Mouse (Mus musculus) forebrain, embryonic 15.5 days (tissue): ENCODE measurements around the gene Fam177a. TPM values are rescaled to one million over a fixed set of nuclear protein-coding genes. Genes with fewer than 3 reads are reported as not detected.
A peak's percentile ranks its signal among the peaks of the same experiment; 100 is the strongest.
"Not testable (repeated sequence)": the region's sequence is repeated elsewhere in the genome, so short reads cannot be mapped to it uniquely, and the experiment has no call there.

Experiments used
- ATAC-seq: fragments of 200-750 bp; cut with Nextera tagmentation; replicated peaks from 2 replicates; pipeline ENCODE4 v1.8.0; 2017; ENCODE audit warnings: mild to moderate bottlenecking, moderate TSS enrichment, moderate library complexity
- H3K27ac ChIP-seq: fragments of 300-500 bp; sonication (generic); replicated peaks from 2 replicates; pipeline ENCODE4 v1.5.1; 2015; ENCODE audit warnings: mild to moderate bottlenecking, inconsistent platforms
- H3K27me3 ChIP-seq: fragments of 300-500 bp; sonication (generic); 2 replicates; pipeline ENCODE4 v1.6.1; 2015; ENCODE audit warnings: inconsistent platforms
- H3K36me3 ChIP-seq: fragments of 300-500 bp; sonication (generic); 2 replicates; pipeline ENCODE4 v1.6.1; 2015; ENCODE audit warnings: mild to moderate bottlenecking, inconsistent platforms
- H3K4me1 ChIP-seq: fragments of 300-500 bp; sonication (generic); 2 replicates; pipeline ENCODE4 v1.6.1; 2015; ENCODE audit warnings: inconsistent platforms
- H3K4me2 ChIP-seq: fragments of 300-500 bp; sonication (generic); replicated peaks from 2 replicates; pipeline ENCODE4 v1.6.1; 2015; ENCODE audit warnings: mild to moderate bottlenecking, inconsistent platforms
- H3K4me3 ChIP-seq: fragments of 300-500 bp; sonication (generic); 2 replicates; pipeline ENCODE4 v1.5.1; 2015; ENCODE audit warnings: mild to moderate bottlenecking, inconsistent platforms
- H3K9ac ChIP-seq: fragments of 300-500 bp; sonication (generic); replicated peaks from 2 replicates; pipeline ENCODE4 v1.6.1; 2015; ENCODE audit warnings: mild to moderate bottlenecking, inconsistent platforms
- H3K9me3 ChIP-seq: fragments of 300-500 bp; sonication (generic); 2 replicates; pipeline ENCODE4 v1.6.1; 2016; ENCODE audit warnings: inconsistent platforms
- WGBS: fragments of 180-500 bp; shearing (Covaris S2); methylation state at CpG from one replicate; pipeline ENCODE4 v1.1.7; 2015; ENCODE audit warnings: mixed read lengths; 5-methylcytosine and 5-hydroxymethylcytosine counted together
- polyA plus RNA-seq: library from polyadenylated mRNA; unstranded; fragments of >200 nt; fragmentation: Nextera tagmentation; extraction: Ambion mirVana; gene quantifications from 2 replicates; pipeline ENCODE4 v1.2.1, GENCODE M21; 2015

The Fam177a gene
- 48.5 and 49.9 TPM in 2 replicates for polyA plus RNA-seq

DNA sequence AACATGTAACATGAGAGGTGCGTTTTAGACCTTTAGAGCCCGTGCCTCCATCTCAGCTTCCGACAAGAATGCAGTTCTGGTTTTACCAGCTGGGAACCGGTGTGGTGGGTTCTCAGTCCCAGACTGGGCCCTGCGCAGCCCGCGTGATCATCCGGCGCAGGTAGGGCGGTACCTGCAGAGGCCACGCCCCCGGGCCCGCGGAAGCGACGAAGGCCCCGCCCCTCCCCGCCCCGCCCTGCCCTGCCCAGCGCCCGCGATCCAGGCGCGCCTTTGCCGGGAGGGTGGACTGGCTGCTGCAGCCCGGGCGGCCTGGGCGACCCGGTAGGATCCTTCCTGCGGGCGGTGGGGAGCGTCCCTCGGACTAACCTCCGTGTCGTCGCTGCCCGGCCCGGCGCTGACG is at the start of gene Fam177a:
TSS of gene Fam177a (plus strand) at position 228 of the 400 bp plus-strand sequence.
- no CpG with 5 or more reads among the region's 40 CpGs for WGBS
- not testable (repeated sequence) for H3K4me2 ChIP-seq, H3K27ac ChIP-seq, H3K9me3 ChIP-seq, H3K4me3 ChIP-seq, H3K27me3 ChIP-seq, H3K4me1 ChIP-seq, H3K36me3 ChIP-seq, H3K9ac ChIP-seq
- ATAC-seq, result peak; percentile 99

DNA sequence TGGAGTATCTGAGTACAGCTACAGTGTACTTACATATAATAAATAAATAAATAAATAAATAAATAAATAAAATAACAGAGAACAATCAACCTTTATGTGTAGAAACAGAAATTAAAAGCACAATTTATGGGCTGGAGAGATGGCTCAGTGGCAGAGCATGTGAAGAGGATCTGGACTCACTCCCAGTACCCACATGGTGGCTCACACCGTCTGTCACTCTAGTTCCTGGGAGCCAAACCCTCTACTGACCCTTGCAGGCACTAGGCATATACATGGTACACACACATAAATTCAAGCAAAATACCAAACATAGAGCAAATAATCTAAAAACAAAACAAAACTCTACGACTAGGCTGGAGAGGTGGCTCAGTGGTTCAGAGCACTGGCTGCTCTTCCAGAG is 49.0 kb upstream of the Fam177a start:
- no peak overlapping the region for H3K9ac ChIP-seq
- H3K27me3 ChIP-seq, result no peaks in the 10 kb centered on the region
- 98% methylated on average over 2 of the region's 2 CpGs for WGBS
- H3K9me3 ChIP-seq, result no peaks in the 10 kb centered on the region
- no peak for ATAC-seq
- H3K4me1 ChIP-seq, result peaks cover 5% of the 10 kb centered on the region
- H3K4me3 ChIP-seq, result no peak overlapping the region
- no peak overlapping the region for H3K4me2 ChIP-seq
- H3K27ac ChIP-seq, result no peak overlapping the region
- H3K36me3 ChIP-seq, result no peaks in the 10 kb centered on the region

DNA sequence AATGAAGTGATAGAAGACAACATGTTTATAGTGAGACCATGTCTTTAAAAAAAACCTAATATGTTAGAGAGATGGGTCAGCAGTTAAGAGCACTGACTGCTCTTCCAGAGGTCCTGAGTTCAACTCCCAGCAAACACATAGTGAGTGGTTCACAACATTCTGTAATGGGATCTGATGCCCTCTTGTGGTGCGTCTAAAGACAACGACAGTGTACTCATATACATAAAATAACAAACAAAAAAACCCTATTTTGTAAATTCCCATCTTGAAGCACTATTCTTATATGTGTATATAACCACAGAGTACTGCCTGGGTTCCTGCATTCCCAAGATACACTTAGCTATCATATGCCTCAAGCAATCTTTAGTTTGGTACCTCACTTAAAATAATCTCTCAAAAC is 45.6 kb upstream of the Fam177a start:
- not testable (repeated sequence) for H3K27ac ChIP-seq, H3K9ac ChIP-seq, H3K27me3 ChIP-seq, H3K9me3 ChIP-seq, H3K4me3 ChIP-seq, H3K36me3 ChIP-seq, ATAC-seq, H3K4me1 ChIP-seq
- 41% methylated on average over 2 of the region's 2 CpGs for WGBS
- H3K4me2 ChIP-seq, result peak overlapping the region; percentile 55; the same call in 1 of the 2 replicates

DNA sequence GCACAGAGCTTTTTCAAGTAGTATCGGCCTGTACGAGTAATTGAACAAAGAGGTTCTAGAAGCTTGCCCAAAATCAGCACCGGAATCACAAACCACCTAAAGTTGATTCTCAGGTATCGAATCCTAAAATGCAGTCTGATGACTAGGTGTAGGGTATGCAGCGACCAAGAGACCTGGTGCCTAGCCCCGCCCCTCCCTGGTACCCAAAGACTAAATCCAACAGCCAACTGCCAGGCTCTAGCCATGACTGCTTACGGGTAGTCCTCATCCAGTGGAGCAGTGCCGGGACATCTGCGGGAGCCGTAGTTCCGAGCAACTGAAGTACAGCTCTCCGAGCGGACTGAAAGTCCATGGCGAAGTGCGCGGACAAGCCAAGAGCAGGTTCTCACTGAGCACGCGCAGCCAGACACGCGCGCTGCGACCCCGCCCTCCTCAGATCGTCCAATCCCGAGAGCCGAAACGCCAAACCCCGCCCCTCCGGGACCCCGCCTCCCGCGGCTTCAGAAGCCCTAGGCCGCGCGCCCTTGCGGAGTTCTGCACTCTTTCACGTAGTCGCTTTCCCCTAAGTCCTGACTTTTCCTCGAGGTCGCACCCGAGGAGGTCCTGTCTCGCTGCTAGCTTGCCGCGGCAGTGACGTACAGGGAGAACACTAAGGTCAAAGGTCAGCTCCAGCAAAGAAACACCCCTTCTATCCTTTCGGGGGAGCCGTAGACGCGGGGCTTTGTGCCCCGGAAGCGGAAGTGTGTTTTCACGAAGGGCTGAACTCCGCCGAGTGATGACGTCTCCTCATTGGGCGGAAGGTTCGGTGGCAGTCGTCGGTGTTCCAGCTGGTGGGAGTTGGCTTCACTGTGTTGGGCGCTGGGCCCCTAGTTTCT is 44.3 kb upstream of the Fam177a start, which contains the start of the genes 2700097O09Rik and Srp54a:
TSS of gene 2700097O09Rik (minus strand) at position 385 of the 875 bp plus-strand sequence.
TSS of gene Srp54a (plus strand) at position 537 of the 875 bp plus-strand sequence.
- H3K36me3 ChIP-seq, H3K27me3 ChIP-seq, H3K9me3 ChIP-seq, H3K4me1 ChIP-seq: not testable (repeated sequence)
- Histone ChIP-seq H3K4me2 (peak within 1 kb of the TSS; percentile 55), H3K4me3 (peak within 1 kb of the TSS; percentile 83), H3K27ac (peak within 1 kb of the TSS; percentile 89), H3K9ac (peak within 1 kb of the TSS; percentile 78)
- WGBS, result under 1% methylated on average over 60 of the region's 60 CpGs
- ATAC-seq, result peak; percentile 99

DNA sequence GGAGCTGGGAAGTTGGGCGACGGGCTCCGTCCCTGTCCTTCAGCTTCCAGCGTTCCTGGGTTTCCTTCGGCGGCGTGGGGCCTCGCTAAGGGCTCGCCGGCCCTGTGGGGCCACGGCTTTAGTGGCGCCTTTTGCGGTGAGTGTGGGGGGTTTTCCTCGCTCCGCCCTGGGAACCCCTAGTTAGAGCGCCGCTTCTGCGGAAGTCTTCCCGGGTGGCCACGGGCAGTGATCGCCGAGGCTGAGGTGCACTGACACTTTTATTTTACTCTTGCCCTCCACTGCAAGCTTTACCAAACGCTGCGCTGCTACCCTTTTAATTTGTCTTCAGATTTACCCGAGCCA is 43.7 kb upstream of the Fam177a start:
- Histone ChIP-seq H3K4me2 (peak overlapping the region; percentile 52), H3K4me3 (peak overlapping the region; percentile 83), H3K9ac (peak overlapping the region; percentile 78), H3K27ac (peak overlapping the region; percentile 89)
- H3K4me1 ChIP-seq, ATAC-seq, H3K27me3 ChIP-seq, H3K36me3 ChIP-seq, H3K9me3 ChIP-seq: not testable (repeated sequence)
- under 1% methylated on average over 25 of the region's 25 CpGs for WGBS

DNA sequence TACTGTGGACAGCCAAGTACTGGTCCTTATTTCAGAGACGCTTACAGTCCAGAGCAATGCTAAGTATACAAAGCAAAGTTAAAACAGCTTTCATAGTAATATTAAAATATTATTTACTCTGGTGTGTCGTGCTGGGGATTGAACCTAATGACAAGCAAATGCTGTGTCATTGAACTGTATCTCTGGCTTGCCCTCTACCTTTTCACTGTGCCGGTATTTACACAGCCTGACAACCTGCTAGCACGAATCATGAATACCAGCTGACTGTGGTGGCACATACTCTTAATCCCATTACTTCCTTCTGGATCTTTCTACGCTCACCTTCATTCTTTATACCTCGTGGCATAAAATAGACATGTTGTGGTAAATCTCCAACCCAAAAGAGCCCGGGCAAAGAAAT is 32.1 kb upstream of the Fam177a start:
- H3K4me2 ChIP-seq, H3K27ac ChIP-seq, H3K27me3 ChIP-seq, H3K36me3 ChIP-seq, H3K4me1 ChIP-seq, H3K4me3 ChIP-seq, H3K9ac ChIP-seq, H3K9me3 ChIP-seq, ATAC-seq: not testable (repeated sequence)
- 100% methylated on average over 2 of the region's 7 CpGs for WGBS

DNA sequence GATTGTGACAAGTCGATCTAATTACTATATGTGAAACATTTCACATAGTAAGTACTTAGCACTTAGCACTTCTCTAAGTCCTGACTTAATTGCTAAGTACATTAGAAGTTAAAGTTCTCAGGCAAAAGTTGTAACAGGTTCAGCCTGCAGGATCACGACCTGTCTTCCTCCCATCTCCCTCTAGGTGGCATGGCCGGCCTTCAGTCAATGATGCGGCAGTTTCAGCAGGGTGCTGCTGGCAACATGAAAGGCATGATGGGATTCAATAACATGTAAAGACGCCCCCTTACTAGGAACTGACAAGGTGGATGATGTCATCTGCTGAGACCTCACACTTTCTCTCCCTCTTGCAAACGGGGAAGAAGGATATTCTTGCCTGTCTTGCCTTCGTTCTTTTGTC is 11.7 kb upstream of the Fam177a start:
- not testable (repeated sequence) for H3K4me3 ChIP-seq, H3K4me1 ChIP-seq, H3K27ac ChIP-seq, H3K9ac ChIP-seq, H3K4me2 ChIP-seq, H3K36me3 ChIP-seq, H3K27me3 ChIP-seq, ATAC-seq, H3K9me3 ChIP-seq
- WGBS, result no CpG with 5 or more reads among the region's 7 CpGs

DNA sequence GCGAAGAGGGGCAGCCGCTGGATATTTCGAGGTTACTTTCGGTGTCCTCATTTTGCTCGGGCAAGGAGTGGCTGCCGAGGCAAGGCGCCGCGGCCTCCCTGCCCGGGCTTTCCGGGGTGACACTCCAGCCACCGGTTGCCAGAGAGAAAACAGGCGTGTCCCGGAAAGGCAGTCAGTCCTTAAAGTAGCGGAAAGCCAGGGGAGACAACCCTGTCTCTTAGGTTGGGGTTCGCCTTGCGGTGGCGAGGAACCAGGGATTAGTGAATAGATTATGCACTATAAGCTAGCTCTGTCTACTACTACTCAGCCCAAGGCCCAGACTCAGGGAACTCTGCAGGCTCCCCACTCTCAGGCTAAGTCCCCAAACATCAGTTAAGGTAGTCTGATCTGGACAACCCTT is 462 bp downstream of the Fam177a start:
- not testable (repeated sequence) for H3K9me3 ChIP-seq, H3K4me3 ChIP-seq, H3K36me3 ChIP-seq, H3K4me2 ChIP-seq, H3K4me1 ChIP-seq, H3K27me3 ChIP-seq, H3K27ac ChIP-seq, H3K9ac ChIP-seq
- peak; percentile 69 for ATAC-seq
- WGBS, result no CpG with 5 or more reads among the region's 18 CpGs

DNA sequence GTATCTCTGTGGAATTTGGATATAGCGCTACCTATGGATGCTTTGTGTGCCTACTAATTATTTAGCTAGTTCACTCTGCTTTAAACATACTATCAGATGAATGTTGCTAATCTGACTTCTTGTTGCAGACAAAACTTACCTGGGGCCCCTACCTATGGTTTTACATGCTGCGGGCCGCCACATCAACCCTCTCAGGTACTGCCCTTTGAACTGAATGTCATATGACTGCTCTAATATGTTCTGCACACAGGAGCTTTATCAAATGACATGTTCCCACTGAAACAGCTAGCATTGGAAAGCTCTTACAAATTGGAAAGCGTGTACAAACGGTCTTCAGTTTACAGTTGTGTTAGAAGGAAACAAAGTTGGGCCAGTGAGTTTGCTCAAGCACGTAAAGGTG is 11.3 kb downstream of the Fam177a start:
- H3K4me1 ChIP-seq, H3K4me2 ChIP-seq, H3K27ac ChIP-seq, H3K9ac ChIP-seq, H3K9me3 ChIP-seq, H3K27me3 ChIP-seq, ATAC-seq, H3K4me3 ChIP-seq, H3K36me3 ChIP-seq: not testable (repeated sequence)
- WGBS, result no CpG with 5 or more reads among the region's 6 CpGs

DNA sequence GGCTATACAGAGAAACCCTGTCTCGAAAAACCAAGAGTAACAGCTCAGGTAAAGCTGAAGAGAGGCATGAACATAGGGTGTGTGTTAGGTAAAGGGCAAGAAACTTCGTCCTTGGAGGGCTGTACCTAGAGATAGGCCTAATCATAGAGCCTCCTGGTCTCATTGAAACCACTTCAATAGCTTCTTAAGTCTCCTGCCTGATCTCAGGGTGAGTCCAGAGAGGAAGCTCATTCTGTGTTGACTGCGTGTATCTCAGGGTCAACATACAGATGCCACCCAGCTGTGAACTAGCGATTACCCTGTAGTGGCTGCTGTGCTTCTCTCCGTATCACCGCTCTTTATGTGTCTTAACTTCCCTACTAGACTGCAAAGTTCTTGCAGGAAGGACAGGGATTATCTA is 13.6 kb downstream of the Fam177a start:
- H3K36me3 ChIP-seq, ATAC-seq, H3K4me2 ChIP-seq, H3K27ac ChIP-seq, H3K9ac ChIP-seq, H3K9me3 ChIP-seq, H3K27me3 ChIP-seq, H3K4me1 ChIP-seq, H3K4me3 ChIP-seq: not testable (repeated sequence)
- no CpG with 5 or more reads among the region's 6 CpGs for WGBS

DNA sequence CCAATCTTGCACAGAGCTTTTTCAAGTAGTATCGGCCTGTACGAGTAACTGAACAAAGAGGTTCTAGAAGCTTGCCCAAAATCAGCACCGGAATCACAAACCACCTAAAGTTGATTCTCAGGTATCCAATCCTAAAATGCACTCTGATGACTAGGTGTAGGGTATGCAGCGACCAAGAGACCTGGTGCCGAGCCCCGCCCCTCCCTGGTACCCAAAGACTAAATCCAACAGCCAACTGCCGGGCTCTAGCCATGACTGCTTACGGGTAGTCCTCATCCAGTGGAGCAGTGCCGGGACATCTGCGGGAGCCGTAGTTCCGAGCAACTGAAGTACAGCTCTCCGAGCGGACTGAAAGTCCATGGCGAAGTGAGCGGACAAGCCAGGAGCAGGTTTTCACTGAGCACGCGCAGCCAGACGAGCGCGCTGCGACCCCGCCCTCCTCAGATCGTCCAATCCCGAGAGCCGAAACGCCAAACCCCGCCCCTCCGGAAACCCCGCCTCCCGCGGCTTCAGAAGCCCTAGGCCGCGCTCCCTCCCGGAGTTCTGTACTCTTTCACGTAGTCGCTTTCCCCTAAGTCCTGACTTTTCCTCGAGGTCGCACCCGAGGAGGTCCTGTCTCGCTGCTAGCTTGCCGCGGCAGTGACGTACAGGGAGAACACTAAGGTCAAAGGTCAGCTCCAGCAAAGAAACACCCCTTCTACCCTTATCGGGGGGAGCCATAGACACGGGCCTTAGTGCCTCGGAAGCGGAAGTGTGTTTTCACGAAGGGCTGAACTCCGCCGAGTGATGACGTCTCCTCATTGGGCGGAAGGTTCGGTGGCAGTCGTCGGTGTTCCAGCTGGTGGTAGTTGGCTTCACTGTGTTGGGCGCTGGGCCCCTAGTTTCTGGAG is 30.5 kb downstream of the Fam177a start, which contains the start of gene Srp54b:
TSS of gene Srp54b (plus strand) at position 546 of the 890 bp plus-strand sequence.
- not testable (repeated sequence) for H3K9me3 ChIP-seq, H3K27ac ChIP-seq, H3K4me1 ChIP-seq, H3K4me2 ChIP-seq, H3K27me3 ChIP-seq, H3K9ac ChIP-seq, H3K36me3 ChIP-seq
- peak within 1 kb of the TSS; percentile 31 for H3K4me3 ChIP-seq
- ATAC-seq, result peak; percentile 99
- no CpG with 5 or more reads among the region's 57 CpGs for WGBS

DNA sequence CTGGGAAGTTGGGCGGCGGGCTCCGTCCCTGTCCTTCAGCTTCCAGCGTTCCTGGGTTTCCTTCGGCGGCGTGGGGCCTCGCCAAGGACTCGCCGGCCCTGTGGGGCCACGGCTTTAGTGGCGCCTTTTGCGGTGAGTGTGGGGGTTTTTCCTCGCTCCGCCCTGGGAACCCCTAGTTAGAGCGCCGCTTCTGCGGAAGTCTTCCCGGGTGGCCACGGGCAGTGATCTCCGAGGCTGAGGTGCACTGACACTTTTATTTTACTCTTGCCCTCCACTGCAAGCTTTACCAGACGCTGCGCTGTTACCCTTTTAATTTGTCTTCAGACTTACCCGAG is 31.1 kb downstream of the Fam177a start:
- H3K36me3 ChIP-seq, H3K4me2 ChIP-seq, H3K9me3 ChIP-seq, H3K4me1 ChIP-seq, H3K27me3 ChIP-seq, ATAC-seq, H3K9ac ChIP-seq, H3K27ac ChIP-seq: not testable (repeated sequence)
- 1% methylated on average over 10 of the region's 24 CpGs for WGBS
- H3K4me3 ChIP-seq, result peak overlapping the region; percentile 31
